Mouse (Mus musculus) CD4-positive naive resting alpha-beta T cell, adult 57 days (primary cell): ENCODE measurements around the gene Nup62cl. TPM values are rescaled to one million over a fixed set of nuclear protein-coding genes. Genes with fewer than 3 reads are reported as not detected.

Experiments
- total RNA-seq: library from RNA; stranded (reverse); gene quantifications from one replicate; pipeline ENCODE4 v1.2.4, GENCODE M21; 2023

Nup62cl gene
- total RNA-seq, result not detected

DNA sequence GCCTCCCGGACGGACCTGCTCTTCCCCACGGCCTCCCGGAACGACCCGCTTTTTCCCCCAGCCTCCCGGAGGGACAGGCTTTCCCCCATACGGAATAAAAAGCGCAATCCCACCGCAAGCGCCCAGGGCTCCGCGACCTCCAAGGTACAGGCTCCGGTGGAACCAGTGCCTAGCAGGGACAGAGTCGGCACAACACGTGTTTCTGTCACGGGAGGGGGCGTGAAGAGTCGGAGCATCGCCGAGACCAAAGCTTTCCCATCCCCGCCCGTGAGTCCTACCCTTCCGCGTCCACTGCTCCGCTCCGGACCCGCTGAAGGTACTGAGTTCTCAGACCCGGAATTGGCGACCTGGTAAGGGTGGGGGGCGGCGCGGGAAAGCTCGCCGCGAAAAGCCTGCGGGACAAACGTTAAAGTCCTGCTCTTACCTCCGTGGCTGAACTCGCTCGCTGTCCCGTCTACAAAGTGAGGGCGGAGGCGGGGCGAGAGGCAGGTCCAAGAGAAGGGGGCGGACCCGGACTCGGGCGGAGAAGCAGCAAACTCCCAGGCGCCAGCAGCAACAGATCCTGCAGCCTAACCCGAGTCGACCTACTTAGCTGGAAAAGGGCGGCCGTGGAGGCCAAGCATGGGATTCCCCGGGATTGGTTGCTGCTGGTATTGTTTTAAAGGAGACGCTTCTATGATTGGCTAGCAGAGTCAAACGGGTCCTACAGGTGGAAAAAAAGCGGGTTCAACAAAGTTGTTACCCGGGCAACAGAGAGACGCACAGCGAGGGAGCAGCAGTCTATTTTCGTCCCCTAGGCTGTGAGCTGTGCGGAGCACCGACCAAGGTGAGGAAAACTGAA lies at the start of gene Nup62cl, which contains the start of gene Pih1h3b:
Nup62cl (minus strand) TSS at position 578 of the 841 bp plus-strand sequence.
Pih1h3b (plus strand) TSS at position 745 of the 841 bp plus-strand sequence.

DNA sequence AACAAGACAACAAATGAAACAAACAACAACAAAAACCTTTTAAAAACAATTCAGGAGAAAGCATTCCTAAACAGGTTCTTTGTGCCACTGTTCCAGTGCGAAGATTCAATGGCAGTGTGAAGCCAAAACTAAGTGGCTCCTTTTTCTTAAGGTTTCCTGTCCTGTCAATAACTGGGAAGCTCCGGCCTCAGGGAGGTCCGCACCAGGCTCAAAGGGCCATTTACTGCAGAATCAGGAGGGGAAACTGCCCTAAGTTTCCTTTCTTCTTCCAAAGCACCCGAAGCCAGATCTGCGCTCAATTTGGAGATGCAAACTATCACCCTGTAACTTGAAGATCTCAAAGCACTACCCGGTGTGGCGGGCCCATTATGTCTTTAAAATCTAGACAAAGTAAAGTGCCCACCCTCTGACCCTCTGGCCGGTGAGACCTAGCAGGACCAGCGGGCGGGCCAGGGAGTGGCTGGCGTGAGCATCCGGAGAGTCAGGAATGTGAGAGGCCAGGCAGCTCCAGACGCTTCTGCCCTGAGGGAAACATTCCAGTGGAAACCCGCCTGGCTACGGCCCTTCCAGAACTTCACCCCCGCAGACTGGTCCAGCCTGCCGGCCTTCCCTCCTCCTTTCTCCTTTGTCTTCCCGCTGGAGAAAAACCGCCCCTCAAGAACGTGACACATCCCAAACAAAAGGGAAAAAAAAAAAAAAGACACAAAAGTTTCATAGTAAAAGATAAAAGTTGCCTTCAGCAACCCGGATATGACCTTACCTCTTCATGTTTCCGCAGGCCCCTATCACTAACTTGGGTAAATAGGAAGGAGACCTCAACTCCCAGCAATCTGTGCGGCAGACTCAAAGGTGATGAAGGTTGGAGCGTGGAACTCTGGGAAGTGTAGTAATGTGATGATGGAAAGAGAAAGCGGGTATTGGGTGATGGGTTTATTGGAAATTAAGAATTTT lies 64.5 kb downstream of the Nup62cl start, which contains the start of gene Rbm41:
Rbm41 (minus strand) TSS at position 856 of the 951 bp plus-strand sequence.

Other genes starting within 250 kb of the Nup62cl start
- gene Morc4, start 191.0 kb downstream of the Nup62cl start, total RNA-seq, result not detected
- gene Rbm41, start 64.1 kb downstream of the Nup62cl start, total RNA-seq, result 31.5 TPM
- gene Pih1h3b, start 167 bp upstream of the Nup62cl start, total RNA-seq, result not detected